Mouse (Mus musculus) liver, embryonic 14.5 days (tissue): ENCODE measurements around the gene Il17rd. TPM values are rescaled to one million over a fixed set of nuclear protein-coding genes. Genes with fewer than 3 reads are reported as not detected.

Experiments
- ATAC-seq: fragments of 200-750 bp; cut with Nextera tagmentation; 2 replicates; pipeline ENCODE4 v1.8.0; 2017; ENCODE audit warnings: moderate number of reproducible peaks, mild to moderate bottlenecking, moderate library complexity; ENCODE audit not compliant: insufficient read depth
- DNase-seq, 3 experiments: peaks; one replicate each; pipeline ENCODE4 v3.0.0-alpha.2; 2012 to 2013; ENCODE audit warnings: low read depth in 3 of 3, low spot score in 3 of 3
- H3K27ac ChIP-seq: fragments of 300-500 bp; sonication (generic); 2 replicates; pipeline ENCODE4 v1.5.1; 2014; ENCODE audit warnings: moderate library complexity, mild to moderate bottlenecking, control low read depth, inconsistent platforms
- H3K27me3 ChIP-seq: fragments of 300-500 bp; sonication (generic); 2 replicates; pipeline ENCODE4 v1.6.1; 2014; ENCODE audit warnings: mild to moderate bottlenecking, low read length, moderate library complexity; ENCODE audit not compliant: control insufficient read depth, insufficient read depth
- H3K36me3 ChIP-seq: fragments of 300-500 bp; sonication (generic); replicated peaks from 2 replicates; pipeline ENCODE4 v1.6.1; 2014; ENCODE audit warnings: low read depth; ENCODE audit not compliant: control insufficient read depth, insufficient read depth
- H3K4me1 ChIP-seq, 2 experiments: fragments of 200-500 bp in 1 of 2; fragments of 300-500 bp in 1 of 2; sonication (generic) in 1 of 2; replicated peaks; 2 replicates each; pipeline ENCODE4 v1.6.1; 2012 to 2014; ENCODE audit warnings: antibody characterized with exemption in 1 of 2, inconsistent platforms in 1 of 2, low read length in 1 of 2; ENCODE audit not compliant: control insufficient read depth in 2 of 2, insufficient read depth in 2 of 2
- H3K4me2 ChIP-seq: fragments of 300-500 bp; sonication (generic); 2 replicates; pipeline ENCODE4 v1.6.1; 2014; ENCODE audit warnings: low read depth, mild to moderate bottlenecking, control low read depth, moderate library complexity
- H3K4me3 ChIP-seq, 2 experiments: fragments of 200-500 bp in 1 of 2; fragments of 300-500 bp in 1 of 2; sonication (generic) in 1 of 2; 2 replicates each; pipeline ENCODE4 v1.5.1; 2012 to 2014; ENCODE audit warnings: low read depth in 2 of 2, low read length in 2 of 2, mild to moderate bottlenecking in 2 of 2, control low read depth in 1 of 2, inconsistent platforms in 1 of 2, moderate library complexity in 1 of 2; ENCODE audit not compliant: insufficient read depth in 1 of 2
- H3K9ac ChIP-seq: fragments of 300-500 bp; sonication (generic); replicated peaks from 2 replicates; pipeline ENCODE4 v1.6.1; 2014; ENCODE audit warnings: mild to moderate bottlenecking, control low read depth, moderate library complexity
- H3K9me3 ChIP-seq: fragments of 300-500 bp; sonication (generic); 2 replicates; pipeline ENCODE4 v1.6.1; 2016; ENCODE audit warnings: low read length, mixed read lengths; ENCODE audit not compliant: control insufficient read depth
- CTCF ChIP-seq: IDR thresholded peaks from 2 replicates; pipeline ENCODE4 v1.5.1; 2016; ENCODE audit warnings: antibody characterized with exemption, low read depth, control low read depth
- EP300 ChIP-seq: IDR thresholded peaks from 2 replicates; pipeline ENCODE4 v1.6.1; 2016; ENCODE audit warnings: antibody characterized with exemption, low read depth
- WGBS: fragments of 180-500 bp; shearing (Covaris S2); extraction: QIAGEN DNeasy Blood & Tissue Kit; methylation state at CpG from one replicate; pipeline ENCODE4 v1.1.7; 2014; ENCODE audit not compliant: insufficient replicate concordance; 5-methylcytosine and 5-hydroxymethylcytosine counted together
- polyA plus RNA-seq, 2 experiments: library from polyadenylated mRNA; depleted of rRNA in 1 of 2; stranded (reverse) in 1 of 2; unstranded in 1 of 2; fragments of >200 nt; fragmentation: Nextera tagmentation in 1 of 2; extraction: Ambion mirVana in 1 of 2; gene quantifications; 2 replicates each; pipeline versions ENCODE4 v1.2.1 to v1.2.3; 2012 to 2014

Il17rd gene
- polyA plus RNA-seq, 2 experiments = 0.03 to 0.09 TPM

DNA sequence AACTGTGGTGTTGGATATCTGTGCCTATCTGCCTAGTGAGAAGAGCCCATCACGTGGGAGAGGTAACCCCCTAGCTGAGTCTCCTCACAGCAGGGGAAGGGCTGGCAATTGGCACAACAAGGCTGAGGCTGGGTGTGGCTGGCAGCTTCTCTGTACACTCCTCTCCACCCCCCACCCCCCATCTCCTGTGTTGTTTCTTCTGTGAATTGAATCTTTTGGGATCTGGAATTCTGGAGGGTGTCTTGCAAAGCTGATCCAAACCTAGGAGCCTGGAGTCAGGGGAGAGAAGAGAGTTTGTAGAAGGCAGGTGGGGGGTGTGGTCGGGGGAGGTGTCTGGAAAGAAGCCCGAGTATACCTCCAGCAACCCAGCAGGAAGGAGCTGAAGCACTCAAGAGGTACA lies 102.7 kb downstream of the Il17rd start:
- Histone ChIP-seq H3K4me1 (no peaks in the 10 kb centered on the region), H3K36me3 (no peaks in the 10 kb centered on the region), H3K4me2 (no peak overlapping the region), H3K9ac (no peak overlapping the region), H3K27ac (no peak overlapping the region), H3K27me3 (no peaks in the 10 kb centered on the region), H3K4me3 (no peak overlapping the region), H3K9me3 (no peaks in the 10 kb centered on the region)
- TF ChIP-seq CTCF (no peak), EP300 (no peak)
- no peak for ATAC-seq
- WGBS = 11% methylated on average over 3 of the region's 3 CpGs
- DNase-seq = no peak

DNA sequence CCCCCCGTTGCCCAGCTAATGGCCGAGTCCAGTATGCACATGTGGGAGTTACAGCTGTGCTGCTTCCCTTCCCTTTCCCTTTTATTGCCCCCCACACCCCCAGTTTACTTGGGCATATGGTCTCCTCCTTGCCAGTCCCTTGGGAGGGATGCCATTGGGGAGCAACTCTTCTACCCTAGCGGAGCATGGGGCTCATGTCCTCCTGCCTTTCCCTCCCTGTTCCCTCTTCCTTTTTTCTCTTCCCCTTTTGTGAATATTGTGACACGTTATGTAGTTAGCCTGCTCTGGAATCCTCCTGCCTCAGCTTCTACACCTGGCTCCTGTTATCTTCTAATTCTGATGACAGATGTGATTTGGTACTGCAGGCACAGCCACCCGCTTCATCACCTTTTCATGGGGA lies 103.9 kb downstream of the Il17rd start:
- Histone ChIP-seq H3K27ac (no peak overlapping the region), H3K4me1 (no peaks in the 10 kb centered on the region), H3K36me3 (no peaks in the 10 kb centered on the region), H3K9ac (no peak overlapping the region), H3K4me3 (no peak overlapping the region), H3K4me2 (no peak overlapping the region), H3K27me3 (no peaks in the 10 kb centered on the region), H3K9me3 (no peaks in the 10 kb centered on the region)
- DNase-seq (no peak), ATAC-seq (no peak)
- 51% methylated on average over 5 of the region's 5 CpGs for WGBS
- no peak for TF ChIP-seq EP300
- no peak for TF ChIP-seq CTCF

DNA sequence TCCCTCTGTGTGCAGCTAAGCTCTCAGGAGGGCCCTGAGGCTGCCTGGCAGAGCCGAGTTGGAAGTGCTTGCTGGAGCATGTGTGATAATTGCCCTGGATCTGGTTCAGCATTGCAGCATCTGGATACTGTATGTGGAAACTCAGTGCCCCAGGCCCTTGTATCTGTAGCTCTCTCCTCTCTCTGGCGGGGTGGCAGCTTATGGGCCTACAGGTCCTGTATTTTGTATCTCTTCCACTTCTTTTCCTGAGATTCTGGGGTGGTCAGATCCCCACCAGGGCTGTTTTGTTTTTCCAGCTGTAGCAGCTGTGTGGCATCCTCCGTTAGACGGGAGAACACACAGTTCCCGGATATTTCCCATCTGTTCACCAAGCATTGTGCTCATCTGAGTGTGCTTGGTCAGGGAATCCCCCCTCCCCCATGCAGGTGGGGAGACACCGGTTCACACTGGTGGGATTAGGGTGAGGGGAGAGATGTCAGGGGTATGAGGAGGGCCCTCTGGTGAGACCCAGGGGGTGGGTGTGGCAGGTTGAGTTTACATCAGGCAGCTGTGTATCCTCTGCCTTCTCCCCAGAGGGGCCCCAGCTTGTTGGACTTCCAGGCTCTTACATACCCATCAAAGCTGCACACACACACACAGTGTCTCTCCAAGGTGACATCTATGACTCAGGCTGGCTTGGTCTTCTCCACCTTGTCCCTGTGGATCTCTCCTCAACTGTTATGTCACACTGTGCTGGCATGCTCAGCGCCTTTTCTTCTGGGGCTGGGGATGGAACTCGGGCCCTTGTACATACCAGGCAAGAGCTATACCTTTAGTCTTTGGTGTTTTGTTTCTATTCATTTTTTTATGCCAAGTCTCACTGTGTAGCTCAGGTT lies 106.7 kb downstream of the Il17rd start:
- no peak overlapping the region for H3K4me3 ChIP-seq
- H3K27ac ChIP-seq = no peak overlapping the region
- no peak overlapping the region for H3K4me2 ChIP-seq
- no peak overlapping the region for H3K9ac ChIP-seq
- WGBS = 53% methylated on average over 8 of the region's 8 CpGs
- ATAC-seq (no peak), DNase-seq (no peak)
- no peaks in the 10 kb centered on the region for H3K36me3 ChIP-seq
- H3K9me3 ChIP-seq = no peaks in the 10 kb centered on the region
- H3K4me1 ChIP-seq = no peaks in the 10 kb centered on the region
- TF ChIP-seq EP300 (no peak), CTCF (no peak)
- H3K27me3 ChIP-seq = no peaks in the 10 kb centered on the region

DNA sequence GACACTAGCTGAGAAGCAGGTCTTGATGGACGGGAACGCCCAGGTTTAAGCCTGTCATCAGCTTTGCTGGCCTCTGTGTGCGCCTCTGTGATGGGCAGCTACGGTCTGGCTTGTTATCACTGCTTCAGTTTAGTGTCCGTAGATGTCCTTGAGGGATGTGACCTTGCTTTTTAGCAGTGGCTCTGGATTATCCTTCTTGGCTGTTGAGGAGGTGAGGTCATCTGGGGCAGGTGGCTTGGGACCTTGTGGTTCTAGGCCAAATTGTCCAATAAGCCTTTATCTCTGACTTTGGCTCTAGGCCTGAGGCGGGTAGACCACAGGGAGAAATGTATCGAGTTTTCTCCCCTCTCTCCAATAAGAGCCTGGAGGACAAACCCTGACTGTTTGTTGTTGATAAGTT lies 109.0 kb downstream of the Il17rd start:
- Histone ChIP-seq H3K27ac (no peak overlapping the region), H3K4me3 (no peak overlapping the region), H3K36me3 (no peaks in the 10 kb centered on the region), H3K4me2 (no peak overlapping the region), H3K9ac (no peak overlapping the region), H3K27me3 (no peaks in the 10 kb centered on the region), H3K9me3 (no peaks in the 10 kb centered on the region), H3K4me1 (no peaks in the 10 kb centered on the region)
- no peak for TF ChIP-seq CTCF
- no peak for TF ChIP-seq EP300
- ATAC-seq (no peak), DNase-seq (no peak)
- WGBS = 56% methylated on average over 7 of the region's 7 CpGs

DNA sequence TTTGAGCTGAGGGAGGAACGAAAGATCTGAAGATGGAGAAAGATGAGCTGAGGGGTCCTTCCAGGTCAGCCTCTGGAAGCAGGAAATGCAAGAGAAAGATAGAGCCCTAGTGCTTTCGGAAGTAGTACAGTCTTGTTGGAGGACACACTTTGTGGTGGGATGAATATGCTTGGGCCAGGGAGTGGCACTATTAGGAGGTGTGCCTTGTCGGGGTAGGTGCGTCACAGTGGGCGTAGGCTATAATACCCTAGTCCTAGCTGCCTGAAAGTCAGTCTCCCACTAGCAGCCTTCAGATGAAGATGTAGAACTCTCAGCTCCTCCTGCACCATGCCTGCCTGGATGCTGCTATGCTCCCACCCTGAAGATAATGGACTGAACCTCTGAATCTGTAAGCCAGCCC lies 110.7 kb downstream of the Il17rd start:
- TF ChIP-seq EP300 (no peak), CTCF (no peak)
- ATAC-seq (no peak), DNase-seq (no peak)
- no peaks in the 10 kb centered on the region for H3K4me1 ChIP-seq
- no peak overlapping the region for H3K4me2 ChIP-seq
- no peaks in the 10 kb centered on the region for H3K36me3 ChIP-seq
- 55% methylated on average over 5 of the region's 5 CpGs for WGBS
- H3K27me3 ChIP-seq = no peaks in the 10 kb centered on the region
- H3K27ac ChIP-seq = no peak overlapping the region
- H3K9ac ChIP-seq = no peak overlapping the region
- H3K4me3 ChIP-seq = no peak overlapping the region
- H3K9me3 ChIP-seq = no peaks in the 10 kb centered on the region
